Mouse (Mus musculus) thymus, adult 2 months (tissue): ENCODE results near the gene Gon7.

Source experiments
- CTCF ChIP-seq: fragments of 200-500 bp; IDR thresholded peaks from 2 replicates; pipeline ENCODE4 v1.5.1; 2012; ENCODE audit warnings: mild to moderate bottlenecking, control low read depth, low read length, moderate library complexity, borderline replicate concordance; ENCODE audit not compliant: control insufficient read depth, poor library complexity, insufficient read depth; ENCODE audit errors: extremely low read depth
- POLR2A ChIP-seq: fragments of 200-500 bp; IDR thresholded peaks from 2 replicates; pipeline ENCODE4 v1.6.1; 2012; ENCODE audit warnings: mild to moderate bottlenecking, low read length, control low read depth, moderate library complexity; ENCODE audit not compliant: control insufficient read depth, poor library complexity, insufficient read depth; ENCODE audit errors: extremely low read depth

- TF ChIP-seq POLR2A (no peak), CTCF (no peak)
Observed at GRCm38 (mm10) chr12:102722966-102723365, 34.6 kb downstream of the Gon7 start.
